Mouse (Mus musculus) limb, embryonic 13.5 days (tissue): Measurements from ENCODE around the gene Spag8. TPM values are rescaled to one million over a fixed set of nuclear protein-coding genes. Genes with fewer than 3 reads are reported as not detected.

ENCODE experiments used
- ATAC-seq: fragments of 200-750 bp; cut with Nextera tagmentation; 2 replicates; pipeline ENCODE4 v1.8.0; 2017; ENCODE audit warnings: low read depth, moderate number of reproducible peaks, moderate TSS enrichment; ENCODE audit not compliant: low FRiP score
- H3K27ac ChIP-seq: fragments of 300-500 bp; sonication (generic); 2 replicates; pipeline ENCODE4 v1.5.1; 2015; ENCODE audit warnings: inconsistent platforms, mild to moderate bottlenecking, moderate library complexity
- H3K27me3 ChIP-seq: fragments of 300-500 bp; sonication (generic); 2 replicates; pipeline ENCODE4 v1.6.1; 2015; ENCODE audit warnings: mild to moderate bottlenecking, inconsistent platforms
- H3K36me3 ChIP-seq: fragments of 300-500 bp; sonication (generic); 2 replicates; pipeline ENCODE4 v1.6.1; 2015; ENCODE audit warnings: inconsistent platforms, mild to moderate bottlenecking, moderate library complexity
- H3K4me1 ChIP-seq: fragments of 300-500 bp; sonication (generic); 2 replicates; pipeline ENCODE4 v1.6.1; 2015; ENCODE audit warnings: inconsistent platforms
- H3K4me2 ChIP-seq: fragments of 300-500 bp; sonication (generic); replicated peaks from 2 replicates; pipeline ENCODE4 v1.6.1; 2015; ENCODE audit warnings: inconsistent platforms, mild to moderate bottlenecking, moderate library complexity
- H3K4me3 ChIP-seq: fragments of 300-500 bp; sonication (generic); 2 replicates; pipeline ENCODE4 v1.5.1; 2015; ENCODE audit warnings: moderate library complexity, mild to moderate bottlenecking, inconsistent platforms
- H3K9ac ChIP-seq: fragments of 300-500 bp; sonication (generic); 2 replicates; pipeline ENCODE4 v1.6.1; 2015; ENCODE audit warnings: mild to moderate bottlenecking, inconsistent platforms
- H3K9me3 ChIP-seq: fragments of 300-500 bp; sonication (generic); 2 replicates; pipeline ENCODE4 v1.6.1; 2016; ENCODE audit warnings: inconsistent platforms
- WGBS: fragments of 180-500 bp; shearing (Covaris S2); methylation state at CpG from one replicate; pipeline ENCODE4 v1.1.7; 2015; 5-methylcytosine and 5-hydroxymethylcytosine counted together
- polyA plus RNA-seq: library from polyadenylated mRNA; unstranded; fragments of >200 nt; fragmentation: Nextera tagmentation; extraction: Ambion mirVana; gene quantifications from 2 replicates; pipeline ENCODE4 v1.2.1, GENCODE M21; 2015

Spag8 gene
- polyA plus RNA-seq, 1 experiment from 2014 or later = 0.84 TPM

GRCm38 (mm10) chr4:43674974-43675373 is 21.6 kb upstream of the Spag8 start:
- Histone ChIP-seq H3K9me3 (no peaks in the 10 kb centered on the region), H3K9ac (no peak overlapping the region), H3K27me3 (no peaks in the 10 kb centered on the region), H3K36me3 (peaks cover 51% of the 10 kb centered on the region), H3K27ac (no peak overlapping the region), H3K4me1 (peaks cover 31% of the 10 kb centered on the region), H3K4me2 (no peak overlapping the region), H3K4me3 (no peak overlapping the region)
- 79% methylated on average over 5 of the region's 5 CpGs for WGBS
- no peak for ATAC-seq

GRCm38 (mm10) chr4:43673703-43674102 is 20.3 kb upstream of the Spag8 start:
- Histone ChIP-seq H3K27me3 (no peaks in the 10 kb centered on the region), H3K4me3 (no peak overlapping the region), H3K36me3 (peaks cover 48% of the 10 kb centered on the region), H3K4me1 (peaks cover 37% of the 10 kb centered on the region), H3K9ac (no peak overlapping the region), H3K9me3 (no peaks in the 10 kb centered on the region), H3K27ac (peak overlapping the region; percentile 39; the same call in 1 of the 2 replicates), H3K4me2 (no peak overlapping the region)
- no peak for ATAC-seq
- 66% methylated on average over 8 of the region's 8 CpGs for WGBS

- H3K9ac ChIP-seq = no peak overlapping the region
- no peak overlapping the region for H3K4me2 ChIP-seq
- ATAC-seq = no peak
- WGBS = 8% methylated on average over 2 of the region's 2 CpGs
- no peak overlapping the region for H3K4me3 ChIP-seq
- H3K27me3 ChIP-seq = peaks cover 5% of the 10 kb centered on the region; the same call in 1 of the 2 replicates
- H3K36me3 ChIP-seq = peaks cover 33% of the 10 kb centered on the region
- no peak overlapping the region for H3K27ac ChIP-seq
- peaks cover 42% of the 10 kb centered on the region for H3K4me1 ChIP-seq
- H3K9me3 ChIP-seq = no peaks in the 10 kb centered on the region
Observed at GRCm38 (mm10) chr4:43672070-43672469, 18.7 kb upstream of the Spag8 start.

- H3K36me3 ChIP-seq = peaks cover 9% of the 10 kb centered on the region
- peak overlapping the region; percentile 89 for H3K4me2 ChIP-seq
- peak overlapping the region; percentile 66 for H3K4me3 ChIP-seq
- under 1% methylated on average over 18 of the region's 25 CpGs for WGBS
- H3K9ac ChIP-seq = peak overlapping the region; percentile 83
- ATAC-seq = peak; percentile 89
- no peaks in the 10 kb centered on the region for H3K9me3 ChIP-seq
- peaks cover 42% of the 10 kb centered on the region for H3K4me1 ChIP-seq
- peaks cover 32% of the 10 kb centered on the region for H3K27me3 ChIP-seq
- peak overlapping the region; percentile 52; the same call in 1 of the 2 replicates for H3K27ac ChIP-seq
Observed at GRCm38 (mm10) chr4:43669428-43669794, 16.0 kb upstream of the Spag8 start.

- Histone ChIP-seq H3K9me3 (no peaks in the 10 kb centered on the region), H3K27me3 (peaks cover 33% of the 10 kb centered on the region), H3K4me2 (peak within 1 kb of the TSS; percentile 89), H3K4me1 (peaks cover 42% of the 10 kb centered on the region), H3K27ac (peak within 1 kb of the TSS; percentile 52; the same call in 1 of the 2 replicates), H3K4me3 (peak within 1 kb of the TSS; percentile 66), H3K36me3 (peaks cover 4% of the 10 kb centered on the region; the same call in 1 of the 2 replicates), H3K9ac (peak within 1 kb of the TSS; percentile 83)
- WGBS = 5% methylated on average over 18 of the region's 41 CpGs
- peak; percentile 94 for ATAC-seq
Observed at GRCm38 (mm10) chr4:43668782-43669427, 15.5 kb upstream of the Spag8 start, which contains the start of the genes Tmem8b and Fam221b. Tmem8b (plus strand) TSS chr4:43668971. Fam221b (minus strand) TSS chr4:43669145.

- 19% methylated on average over 4 of the region's 4 CpGs for WGBS
- no peak overlapping the region for H3K4me3 ChIP-seq
- no peak overlapping the region for H3K9ac ChIP-seq
- H3K4me2 ChIP-seq = no peak overlapping the region
- H3K9me3 ChIP-seq = no peaks in the 10 kb centered on the region
- H3K36me3 ChIP-seq = no peaks in the 10 kb centered on the region
- H3K27ac ChIP-seq = no peak overlapping the region
- peaks cover 57% of the 10 kb centered on the region for H3K27me3 ChIP-seq
- peaks cover 26% of the 10 kb centered on the region for H3K4me1 ChIP-seq
- no peak for ATAC-seq
Observed at GRCm38 (mm10) chr4:43666412-43666811, 13.0 kb upstream of the Spag8 start.

GRCm38 (mm10) chr4:43657146-43657545 is 3.8 kb upstream of the Spag8 start:
- H3K27ac ChIP-seq = no peak overlapping the region
- H3K4me2 ChIP-seq = peak overlapping the region; percentile 77
- no peak for ATAC-seq
- H3K9ac ChIP-seq = no peak overlapping the region
- peaks cover 24% of the 10 kb centered on the region for H3K27me3 ChIP-seq
- H3K4me1 ChIP-seq = peaks cover 10% of the 10 kb centered on the region
- 0 out of 2 replicates have a peak, but pooled peaks cover 5% of the 10 kb centered on the region for H3K36me3 ChIP-seq
- H3K9me3 ChIP-seq = no peaks in the 10 kb centered on the region
- WGBS = 53% methylated on average over 4 of the region's 4 CpGs
- H3K4me3 ChIP-seq = peak overlapping the region; percentile 82

- H3K4me1 ChIP-seq = peaks cover 10% of the 10 kb centered on the region
- H3K4me2 ChIP-seq = peak within 1 kb of the TSS; percentile 77
- peak within 1 kb of the TSS; percentile 82 for H3K4me3 ChIP-seq
- under 1% methylated on average over 33 of the region's 34 CpGs for WGBS
- peak within 1 kb of the TSS; percentile 91 for H3K9ac ChIP-seq
- H3K36me3 ChIP-seq = peaks cover 10% of the 10 kb centered on the region
- ATAC-seq = peak; percentile 98
- peaks cover 17% of the 10 kb centered on the region for H3K27me3 ChIP-seq
- no peaks in the 10 kb centered on the region for H3K9me3 ChIP-seq
- peak within 1 kb of the TSS; percentile 85 for H3K27ac ChIP-seq
Observed at GRCm38 (mm10) chr4:43656339-43657109, 3.1 kb upstream of the Spag8 start, which contains the start of gene Hint2. Hint2 (minus strand) TSS chr4:43656466.

GRCm38 (mm10) chr4:43655656-43656338 is 2.4 kb upstream of the Spag8 start:
- Histone ChIP-seq H3K9ac (peak overlapping the region; percentile 91), H3K36me3 (peaks cover 17% of the 10 kb centered on the region), H3K9me3 (no peaks in the 10 kb centered on the region), H3K4me3 (peak overlapping the region; percentile 82), H3K4me2 (peak overlapping the region; percentile 77), H3K4me1 (peaks cover 10% of the 10 kb centered on the region), H3K27ac (peak overlapping the region; percentile 85), H3K27me3 (peaks cover 10% of the 10 kb centered on the region)
- WGBS = 5% methylated on average over 34 of the region's 34 CpGs
- ATAC-seq = peak; percentile 49

- Histone ChIP-seq H3K9ac (no peak overlapping the region), H3K4me1 (peaks cover 10% of the 10 kb centered on the region), H3K4me3 (peak overlapping the region; percentile 25; the same call in 1 of the 2 replicates), H3K27me3 (no peaks in the 10 kb centered on the region), H3K9me3 (peaks cover 8% of the 10 kb centered on the region; the same call in 1 of the 2 replicates), H3K4me2 (peak overlapping the region; percentile 55), H3K27ac (no peak overlapping the region), H3K36me3 (peaks cover 45% of the 10 kb centered on the region)
- no peak for ATAC-seq
- WGBS = 87% methylated on average over 4 of the region's 4 CpGs
Observed at GRCm38 (mm10) chr4:43652726-43653125, 668 bp downstream of the Spag8 start.

- no peaks in the 10 kb centered on the region for H3K27me3 ChIP-seq
- H3K9ac ChIP-seq = no peak overlapping the region
- no peak overlapping the region for H3K4me2 ChIP-seq
- H3K4me1 ChIP-seq = no peaks in the 10 kb centered on the region; the same call in 1 of the 2 replicates
- no peak overlapping the region for H3K4me3 ChIP-seq
- H3K36me3 ChIP-seq = peaks cover 72% of the 10 kb centered on the region
- WGBS = 94% methylated on average over 3 of the region's 3 CpGs
- ATAC-seq = no peak
- H3K9me3 ChIP-seq = peaks cover 8% of the 10 kb centered on the region; the same call in 1 of the 2 replicates
- no peak overlapping the region for H3K27ac ChIP-seq
Observed at GRCm38 (mm10) chr4:43649783-43650182, 3.6 kb downstream of the Spag8 start.
